Mouse (Mus musculus): ENCODE data around the gene Reps2.

GRCm38 (mm10) chrX:162568439-162568838, 75.0 kb downstream of the Reps2 start:
- TF ChIP-seq CTCF (IDR thresholded peaks at IDR 0.05; ENCODE audit: low read depth) (no peak), EP300 (IDR thresholded peaks at IDR 0.05; ENCODE audit: low read depth) (no peak)

All from heart, postnatal 0 days (tissue).